Mouse (Mus musculus) liver, postnatal 0 days (tissue): Measurements from ENCODE around the gene Prr7.

ENCODE experiments used
- CTCF ChIP-seq: sonication (generic); IDR thresholded peaks from 2 replicates; pipeline ENCODE4 v1.5.1; 2016; ENCODE audit warnings: antibody characterized with exemption, low read depth
- EP300 ChIP-seq: IDR thresholded peaks from 2 replicates; pipeline ENCODE4 v1.6.1; 2016; ENCODE audit warnings: antibody characterized with exemption, low read depth, mild to moderate bottlenecking

DNA sequence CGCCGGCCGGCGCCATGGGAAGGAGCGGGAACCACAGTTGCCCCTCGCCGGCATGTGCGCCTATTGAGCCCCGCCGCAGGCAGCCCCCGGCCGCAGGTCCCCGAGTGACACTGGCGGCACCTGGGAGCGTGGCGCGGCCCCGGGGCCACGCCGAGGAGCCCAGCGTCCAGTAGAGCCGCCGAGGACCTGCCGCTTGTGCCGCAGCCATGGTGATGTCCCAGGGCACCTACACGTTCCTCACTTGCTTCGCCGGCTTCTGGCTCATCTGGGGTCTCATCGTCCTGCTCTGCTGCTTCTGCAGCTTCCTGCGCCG is 7.7 kb downstream of the Prr7 start:
- TF ChIP-seq CTCF (no peak), EP300 (no peak)
